In the genomic region with DNA sequence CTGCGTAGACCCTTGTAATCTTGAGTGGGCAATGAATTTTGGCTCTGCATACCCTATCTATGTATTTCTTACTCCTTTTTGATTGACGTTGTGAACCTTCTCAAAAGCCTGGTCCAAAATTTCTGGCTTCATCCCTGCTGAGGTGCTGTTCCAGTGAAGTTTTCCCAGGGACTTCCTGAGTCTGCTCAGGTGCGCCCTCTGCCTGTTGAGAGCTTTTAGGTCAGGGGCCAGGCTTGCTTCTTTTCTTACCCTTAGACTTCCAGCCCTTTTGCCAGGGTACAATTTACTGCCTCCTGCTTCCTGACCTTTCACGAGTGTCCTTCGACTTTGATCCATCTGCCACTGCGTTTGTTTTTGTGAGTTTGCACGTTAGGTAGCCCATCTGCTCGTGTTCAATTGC, we compare ENCODE assay signal across 28 mouse cellular contexts. TPM values are rescaled to one million over a fixed set of nuclear protein-coding genes. Genes with fewer than 3 reads are reported as not detected.
DNase-seq lines count a peak whose midpoint lies in the region; ATAC-seq and TF ChIP-seq lines count a peak whose summit lies in the region.
"Not testable (repeated sequence)": the region's sequence is repeated elsewhere in the genome, so short reads cannot be mapped to it uniquely, and the experiment has no call there.
"Had no signal": no experiment of that assay in that cellular context is flagged by ENCODE, and none has a peak within 500 bp of the region (broad histone marks: within the 10 kb centered on the region; RNA-seq: fewer than 3 reads in every experiment).

No protein-coding gene starts in this region.

- not testable (repeated sequence) for H3K4me1 ChIP-seq in embryonic facial prominence, embryonic 10.5 days; hindbrain, embryonic 14.5 days (replicated peaks; ENCODE audit: control insufficient read depth, insufficient read depth, low read length); kidney, postnatal 0 days (replicated peaks; ENCODE audit: insufficient read depth, low read length); midbrain, embryonic 14.5 days (ENCODE audit: control insufficient read depth, insufficient read depth, low read length); neural tube, embryonic 15.5 days

- 10% methylated on average over 8 of the region's 8 CpGs for WGBS in embryonic facial prominence, embryonic 10.5 days
- 7% methylated on average over 6 of the region's 8 CpGs for WGBS in hindbrain, embryonic 14.5 days
- 0% methylated on average over 7 of the region's 8 CpGs for WGBS in kidney, postnatal 0 days
- 7% methylated on average over 7 of the region's 8 CpGs for WGBS in midbrain, embryonic 14.5 days
- WGBS in neural tube, embryonic 15.5 days = 4% methylated on average over 7 of the region's 8 CpGs

- DNase-seq in cerebellum, postnatal 10 days = peak; percentile 8 to 17
- peak; percentile 2 for DNase-seq in embryonic facial prominence, embryonic 10.5 days (ENCODE audit: low spot score)
- not testable (repeated sequence) for DNase-seq in hindbrain, embryonic 14.5 days (ENCODE audit: low spot score); kidney, postnatal 0 days (ENCODE audit: low spot score); left cerebral cortex, adult 2 months (ENCODE audit: extremely low spot score in 1 of 2, low spot score in 2 of 2)
- peak; percentile 0 for DNase-seq in midbrain, embryonic 14.5 days

- H3K9me3 ChIP-seq in embryonic facial prominence, embryonic 10.5 days; hindbrain, embryonic 14.5 days (ENCODE audit: control insufficient read depth, low read length); kidney, postnatal 0 days (replicated peaks; ENCODE audit: low read length); midbrain, embryonic 14.5 days (ENCODE audit: control insufficient read depth, low read length); neural tube, embryonic 15.5 days (replicated peaks): not testable (repeated sequence)

- H3K4me3 ChIP-seq in embryonic facial prominence, embryonic 10.5 days; hindbrain, embryonic 14.5 days (replicated peaks; ENCODE audit: low read length); kidney, postnatal 0 days (replicated peaks; ENCODE audit: low read depth, low read length); left cerebral cortex, adult 2 months; midbrain, embryonic 14.5 days (replicated peaks; ENCODE audit: low read depth, low read length); neural tube, embryonic 15.5 days (replicated peaks): not testable (repeated sequence)

- H3K27ac ChIP-seq in embryonic facial prominence, embryonic 10.5 days (replicated peaks); hindbrain, embryonic 14.5 days; kidney, postnatal 0 days; left cerebral cortex, adult 2 months; midbrain, embryonic 14.5 days (replicated peaks; ENCODE audit: low read depth, low read length); neural tube, embryonic 15.5 days (replicated peaks): not testable (repeated sequence)

- not testable (repeated sequence) for H3K9ac ChIP-seq in hindbrain, embryonic 14.5 days; kidney, postnatal 0 days (ENCODE audit: low read depth, low read length); midbrain, embryonic 14.5 days (replicated peaks; ENCODE audit: low read length); neural tube, embryonic 15.5 days (replicated peaks)

- peak; percentile 49 for TF ChIP-seq CTCF in kidney, postnatal 0 days (IDR thresholded peaks at IDR 0.05; ENCODE audit: low read depth)
- peak; percentile 30 for TF ChIP-seq CTCF in left cerebral cortex, adult 2 months (IDR thresholded peaks at IDR 0.05)

- not testable (repeated sequence) for H3K36me3 ChIP-seq in embryonic facial prominence, embryonic 10.5 days (replicated peaks); hindbrain, embryonic 14.5 days (replicated peaks; ENCODE audit: control insufficient read depth, insufficient read depth); kidney, postnatal 0 days (ENCODE audit: insufficient read depth, low read length); midbrain, embryonic 14.5 days (ENCODE audit: control insufficient read depth, insufficient read depth, low read length); neural tube, embryonic 15.5 days

- ATAC-seq in hindbrain, embryonic 14.5 days (ENCODE audit: low FRiP score); kidney, postnatal 0 days (replicated peaks; ENCODE audit: low FRiP score, low read depth); midbrain, embryonic 14.5 days (ENCODE audit: low FRiP score, low TSS enrichment); neural tube, embryonic 15.5 days (ENCODE audit: low FRiP score): not testable (repeated sequence)

- not testable (repeated sequence) for H3K27me3 ChIP-seq in embryonic facial prominence, embryonic 10.5 days (replicated peaks; ENCODE audit: low read depth, poor library complexity, severe bottlenecking); hindbrain, embryonic 14.5 days (ENCODE audit: control insufficient read depth, insufficient read depth, low read length); kidney, postnatal 0 days (ENCODE audit: insufficient read depth, low read length); midbrain, embryonic 14.5 days (ENCODE audit: control insufficient read depth, insufficient read depth, low read length); neural tube, embryonic 15.5 days (replicated peaks)

- H3K4me2 ChIP-seq in hindbrain, embryonic 14.5 days (replicated peaks) = peak overlapping the region; percentile 28; the same call in 1 of the 2 replicates
- not testable (repeated sequence) for H3K4me2 ChIP-seq in kidney, postnatal 0 days (ENCODE audit: low read length); midbrain, embryonic 14.5 days (ENCODE audit: low read length)
- H3K4me2 ChIP-seq in neural tube, embryonic 15.5 days = peak overlapping the region; percentile 23; the same call in 1 of the 2 replicates

- intact Hi-C loops in left cerebral cortex, adult 2 months (cut with DNase I) = not testable (repeated sequence)

RNA-seq across cellular contexts. Expression of gene 2610042L04Rik, which starts 0.9 kb away (rescaled TPM):
- polyA plus RNA-seq in embryonic facial prominence, embryonic 10.5 days (2016; fragmentation: Nextera tagmentation; extraction: Ambion mirVana) = 0.40 and 0.77 TPM in 2 replicates
- 5.8 and 7.9 TPM in 2 replicates for polyA plus RNA-seq in hindbrain, embryonic 14.5 days (2014; fragmentation: Nextera tagmentation; extraction: Ambion mirVana)
- polyA plus RNA-seq in kidney, postnatal 0 days (2015; fragmentation: Nextera tagmentation; extraction: Ambion mirVana) = not detected in 2 replicates
- under 1 TPM; 0.56 to 0.59 TPM for total RNA-seq in left cerebral cortex, adult 2 months (2021)
- polyA plus RNA-seq in midbrain, embryonic 14.5 days (2014; fragmentation: Nextera tagmentation; extraction: Ambion mirVana) = 5.9 and 7.7 TPM in 2 replicates
- polyA plus RNA-seq in neural tube, embryonic 15.5 days (2015; fragmentation: Nextera tagmentation; extraction: Ambion mirVana) = 5.2 and 5.7 TPM in 2 replicates
- total RNA-seq: gastrocnemius, adult 18-20 months; heart, adult 18-20 months; hematopoietic stem cell, adult 5-6 weeks; megakaryocyte, adult 5-6 weeks had no signal
- polyA plus RNA-seq: liver, embryonic 14.5 days; stomach, embryonic 16.5 days had no signal

RNA-seq across cellular contexts. Expression of gene Gm3149, which starts 18.4 kb away (rescaled TPM):
- polyA plus RNA-seq in embryonic facial prominence, embryonic 10.5 days (2016; fragmentation: Nextera tagmentation; extraction: Ambion mirVana) = not detected in 2 replicates
- polyA plus RNA-seq in hindbrain, embryonic 14.5 days (2014; fragmentation: Nextera tagmentation; extraction: Ambion mirVana) = 0.13 TPM in 1 of 2 replicates, not detected in the other
- polyA plus RNA-seq in kidney, postnatal 0 days (2015; fragmentation: Nextera tagmentation; extraction: Ambion mirVana) = not detected in 2 replicates
- total RNA-seq in left cerebral cortex, adult 2 months (2021) = not detected
- polyA plus RNA-seq in midbrain, embryonic 14.5 days (2014; fragmentation: Nextera tagmentation; extraction: Ambion mirVana) = not detected in 2 replicates
- polyA plus RNA-seq in neural tube, embryonic 15.5 days (2015; fragmentation: Nextera tagmentation; extraction: Ambion mirVana) = not detected in 2 replicates
- total RNA-seq: adrenal gland, adult 8-10 months; adrenal gland, postnatal 4 days; gastrocnemius, adult 18-20 months; gastrocnemius, postnatal 36 days; heart, adult 18-20 months; heart, postnatal 10 days; hematopoietic stem cell, adult 5-6 weeks; layer of hippocampus, adult 8-10 months; left cerebral cortex, postnatal 10 days; megakaryocyte, adult 5-6 weeks had no signal
- polyA plus RNA-seq: embryonic facial prominence, embryonic 12.5 days; forebrain, embryonic 14.5 days; frontal cortex, adult 2 months; heart, embryonic 12.5 days; hindbrain, embryonic 16.5 days; intestine, embryonic 15.5 days; limb, embryonic 11.5 days; liver, embryonic 14.5 days; lung, embryonic 15.5 days; midbrain, embryonic 11.5 days; stomach, embryonic 16.5 days had no signal
